Mouse (Mus musculus): ENCODE data around the gene Mpc1. TPM values are rescaled to one million over a fixed set of nuclear protein-coding genes. Genes with fewer than 3 reads are reported as not detected.
"Not testable (repeated sequence)": the region's sequence is repeated elsewhere in the genome, so short reads cannot be mapped to it uniquely, and the experiment has no call there.

Gene Mpc1
- polyA plus RNA-seq, 1 experiment from 2014 or later = 366 TPM

GRCm38 (mm10) chr17:8328511-8329174 lies 45.9 kb downstream of the Mpc1 start:
- no peak overlapping the region for H3K4me2 ChIP-seq (ENCODE audit: low read length)
- H3K9ac ChIP-seq (ENCODE audit: low read length) = no peak overlapping the region
- H3K4me1 ChIP-seq (ENCODE audit: control insufficient read depth, insufficient read depth, low read length) = no peaks in the 10 kb centered on the region
- no peaks in the 10 kb centered on the region for H3K9me3 ChIP-seq (replicated peaks; ENCODE audit: control insufficient read depth, low read length)
- no peak for DNase-seq (ENCODE audit: low spot score)
- no peak overlapping the region for H3K27ac ChIP-seq (ENCODE audit: low read depth, low read length)
- WGBS = 72% methylated on average over 7 of the region's 7 CpGs
- H3K4me3 ChIP-seq (ENCODE audit: low read depth, low read length) = no peak overlapping the region
- ATAC-seq = 0 out of 2 replicates have a peak, but pooled peaks have one; percentile 29
- no peaks in the 10 kb centered on the region for H3K27me3 ChIP-seq (replicated peaks; ENCODE audit: control insufficient read depth, insufficient read depth, low read length)
- H3K36me3 ChIP-seq (ENCODE audit: control insufficient read depth, insufficient read depth, low read length) = peaks cover 14% of the 10 kb centered on the region

GRCm38 (mm10) chr17:8330602-8331001 lies 47.9 kb downstream of the Mpc1 start:
- Histone ChIP-seq H3K4me1 (ENCODE audit: control insufficient read depth, insufficient read depth, low read length) (no peaks in the 10 kb centered on the region), H3K27ac (ENCODE audit: low read depth, low read length) (no peak overlapping the region), H3K27me3 (replicated peaks; ENCODE audit: control insufficient read depth, insufficient read depth, low read length) (no peaks in the 10 kb centered on the region), H3K36me3 (ENCODE audit: control insufficient read depth, insufficient read depth, low read length) (peaks cover 8% of the 10 kb centered on the region; the same call in 1 of the 2 replicates), H3K4me3 (ENCODE audit: low read depth, low read length) (no peak overlapping the region), H3K9ac (ENCODE audit: low read length) (no peak overlapping the region), H3K4me2 (ENCODE audit: low read length) (no peak overlapping the region), H3K9me3 (replicated peaks; ENCODE audit: control insufficient read depth, low read length) (no peaks in the 10 kb centered on the region)
- DNase-seq (ENCODE audit: low spot score) = no peak
- WGBS = 74% methylated on average over 5 of the region's 5 CpGs
- no peak for ATAC-seq

- not testable (repeated sequence) for H3K9ac ChIP-seq (ENCODE audit: low read length); H3K27me3 ChIP-seq (replicated peaks; ENCODE audit: control insufficient read depth, insufficient read depth, low read length); H3K36me3 ChIP-seq (ENCODE audit: control insufficient read depth, insufficient read depth, low read length); H3K4me2 ChIP-seq (ENCODE audit: low read length); DNase-seq (ENCODE audit: low spot score); H3K4me3 ChIP-seq (ENCODE audit: low read depth, low read length); H3K9me3 ChIP-seq (replicated peaks; ENCODE audit: control insufficient read depth, low read length); ATAC-seq; H3K27ac ChIP-seq (ENCODE audit: low read depth, low read length)
- WGBS = no CpG with 5 or more reads among the region's 5 CpGs
- H3K4me1 ChIP-seq (ENCODE audit: control insufficient read depth, insufficient read depth, low read length) = peaks cover 12% of the 10 kb centered on the region
These were observed 54.5 kb downstream of the Mpc1 start, which contains the start of gene Prr18 for GRCm38 (mm10) chr17:8337159-8337558. Prr18 (plus strand) TSS chr17:8337459.

- H3K27me3 ChIP-seq (replicated peaks; ENCODE audit: control insufficient read depth, insufficient read depth, low read length) = peaks cover 5% of the 10 kb centered on the region; the same call in 1 of the 2 replicates
- no peaks in the 10 kb centered on the region for H3K36me3 ChIP-seq (ENCODE audit: control insufficient read depth, insufficient read depth, low read length)
- peak overlapping the region; percentile 97 for H3K4me2 ChIP-seq (ENCODE audit: low read length)
- peaks cover 14% of the 10 kb centered on the region for H3K4me1 ChIP-seq (ENCODE audit: control insufficient read depth, insufficient read depth, low read length)
- WGBS = 6% methylated on average over 8 of the region's 8 CpGs
- no peak for ATAC-seq
- no peaks in the 10 kb centered on the region for H3K9me3 ChIP-seq (replicated peaks; ENCODE audit: control insufficient read depth, low read length)
- H3K4me3 ChIP-seq (ENCODE audit: low read depth, low read length) = peak overlapping the region; percentile 61
- peak overlapping the region; percentile 89 for H3K9ac ChIP-seq (ENCODE audit: low read length)
- H3K27ac ChIP-seq (ENCODE audit: low read depth, low read length) = peak overlapping the region; percentile 86
- peak; percentile 57 for DNase-seq (ENCODE audit: low spot score)
These were observed 57.1 kb downstream of the Mpc1 start for GRCm38 (mm10) chr17:8339666-8340374.

- H3K9ac ChIP-seq (ENCODE audit: low read length) = peak overlapping the region; percentile 89
- H3K9me3 ChIP-seq (replicated peaks; ENCODE audit: control insufficient read depth, low read length) = no peaks in the 10 kb centered on the region
- peak overlapping the region; percentile 86 for H3K27ac ChIP-seq (ENCODE audit: low read depth, low read length)
- H3K36me3 ChIP-seq (ENCODE audit: control insufficient read depth, insufficient read depth, low read length) = no peaks in the 10 kb centered on the region
- under 1% methylated on average over 60 of the region's 92 CpGs for WGBS
- H3K27me3 ChIP-seq (replicated peaks; ENCODE audit: control insufficient read depth, insufficient read depth, low read length) = peaks cover 5% of the 10 kb centered on the region; the same call in 1 of the 2 replicates
- ATAC-seq (peak; percentile 80), DNase-seq (ENCODE audit: low spot score) (peak; percentile 76)
- H3K4me3 ChIP-seq (ENCODE audit: low read depth, low read length) = peak overlapping the region; percentile 61
- peak overlapping the region; percentile 97 for H3K4me2 ChIP-seq (ENCODE audit: low read length)
- H3K4me1 ChIP-seq (ENCODE audit: control insufficient read depth, insufficient read depth, low read length) = peaks cover 14% of the 10 kb centered on the region
These were observed 58.0 kb downstream of the Mpc1 start for GRCm38 (mm10) chr17:8340407-8341359.

- H3K27ac ChIP-seq (ENCODE audit: low read depth, low read length) = peak overlapping the region; percentile 86; the same call in 1 of the 2 replicates
- H3K27me3 ChIP-seq (replicated peaks; ENCODE audit: control insufficient read depth, insufficient read depth, low read length) = peaks cover 5% of the 10 kb centered on the region; the same call in 1 of the 2 replicates
- no peaks in the 10 kb centered on the region for H3K36me3 ChIP-seq (ENCODE audit: control insufficient read depth, insufficient read depth, low read length)
- H3K4me3 ChIP-seq (ENCODE audit: low read depth, low read length) = peak overlapping the region; percentile 61
- H3K9me3 ChIP-seq (replicated peaks; ENCODE audit: control insufficient read depth, low read length) = no peaks in the 10 kb centered on the region
- H3K4me2 ChIP-seq (ENCODE audit: low read length) = peak overlapping the region; percentile 97
- H3K9ac ChIP-seq (ENCODE audit: low read length) = peak overlapping the region; percentile 89
- H3K4me1 ChIP-seq (ENCODE audit: control insufficient read depth, insufficient read depth, low read length) = peaks cover 14% of the 10 kb centered on the region
- ATAC-seq = peak; percentile 27
- DNase-seq (ENCODE audit: low spot score) = no peak
- WGBS = 9% methylated on average over 43 of the region's 46 CpGs
These were observed 58.8 kb downstream of the Mpc1 start for GRCm38 (mm10) chr17:8341360-8341963.

- peaks cover 5% of the 10 kb centered on the region; the same call in 1 of the 2 replicates for H3K27me3 ChIP-seq (replicated peaks; ENCODE audit: control insufficient read depth, insufficient read depth, low read length)
- no peak overlapping the region for H3K27ac ChIP-seq (ENCODE audit: low read depth, low read length)
- no peak overlapping the region for H3K4me3 ChIP-seq (ENCODE audit: low read depth, low read length)
- no peak for ATAC-seq
- no peaks in the 10 kb centered on the region for H3K9me3 ChIP-seq (replicated peaks; ENCODE audit: control insufficient read depth, low read length)
- H3K4me2 ChIP-seq (ENCODE audit: low read length) = peak overlapping the region; percentile 97
- peaks cover 14% of the 10 kb centered on the region for H3K4me1 ChIP-seq (ENCODE audit: control insufficient read depth, insufficient read depth, low read length)
- DNase-seq (ENCODE audit: low spot score) = no peak
- no peak overlapping the region for H3K9ac ChIP-seq (ENCODE audit: low read length)
- 42% methylated on average over 5 of the region's 5 CpGs for WGBS
- no peaks in the 10 kb centered on the region for H3K36me3 ChIP-seq (ENCODE audit: control insufficient read depth, insufficient read depth, low read length)
These were observed 60.0 kb downstream of the Mpc1 start for GRCm38 (mm10) chr17:8342706-8343105.

GRCm38 (mm10) chr17:8343416-8343815 lies 60.7 kb downstream of the Mpc1 start:
- Histone ChIP-seq H3K9me3 (replicated peaks; ENCODE audit: control insufficient read depth, low read length) (no peaks in the 10 kb centered on the region), H3K4me1 (ENCODE audit: control insufficient read depth, insufficient read depth, low read length) (peaks cover 14% of the 10 kb centered on the region), H3K4me3 (ENCODE audit: low read depth, low read length) (no peak overlapping the region), H3K36me3 (ENCODE audit: control insufficient read depth, insufficient read depth, low read length) (no peaks in the 10 kb centered on the region), H3K27ac (ENCODE audit: low read depth, low read length) (no peak overlapping the region), H3K4me2 (ENCODE audit: low read length) (no peak overlapping the region), H3K9ac (ENCODE audit: low read length) (no peak overlapping the region), H3K27me3 (replicated peaks; ENCODE audit: control insufficient read depth, insufficient read depth, low read length) (peaks cover 5% of the 10 kb centered on the region; the same call in 1 of the 2 replicates)
- ATAC-seq (no peak), DNase-seq (ENCODE audit: low spot score) (no peak)
- WGBS = 69% methylated on average over 6 of the region's 6 CpGs
